Mouse (Mus musculus) hindbrain, embryonic 12.5 days (tissue): ENCODE data around the gene Atp8a2. TPM values are rescaled to one million over a fixed set of nuclear protein-coding genes. Genes with fewer than 3 reads are reported as not detected.

Experiments
- ATAC-seq: fragments of 200-750 bp; cut with Nextera tagmentation; 2 replicates; pipeline ENCODE4 v1.8.0; 2017; ENCODE audit warnings: moderate TSS enrichment; ENCODE audit not compliant: low FRiP score
- H3K27ac ChIP-seq: fragments of 300-500 bp; sonication (generic); 2 replicates; pipeline ENCODE4 v1.5.1; 2016; ENCODE audit warnings: mild to moderate bottlenecking
- H3K27me3 ChIP-seq: fragments of 300-500 bp; sonication (generic); 2 replicates; pipeline ENCODE4 v1.6.1; 2016; ENCODE audit warnings: mild to moderate bottlenecking
- H3K36me3 ChIP-seq: fragments of 300-500 bp; sonication (generic); 2 replicates; pipeline ENCODE4 v1.6.1; 2016; ENCODE audit warnings: mild to moderate bottlenecking
- H3K4me1 ChIP-seq: fragments of 300-500 bp; sonication (generic); 2 replicates; pipeline ENCODE4 v1.6.1; 2016
- H3K4me2 ChIP-seq: fragments of 300-500 bp; sonication (generic); replicated peaks from 2 replicates; pipeline ENCODE4 v1.6.1; 2016; ENCODE audit warnings: mild to moderate bottlenecking
- H3K4me3 ChIP-seq: fragments of 300-500 bp; sonication (generic); 2 replicates; pipeline ENCODE4 v1.5.1; 2016; ENCODE audit warnings: mild to moderate bottlenecking
- H3K9ac ChIP-seq: fragments of 300-500 bp; sonication (generic); 2 replicates; pipeline ENCODE4 v1.6.1; 2016; ENCODE audit warnings: mild to moderate bottlenecking, moderate library complexity
- H3K9me3 ChIP-seq: fragments of 300-500 bp; sonication (generic); replicated peaks from 2 replicates; pipeline ENCODE4 v1.6.1; 2016; ENCODE audit warnings: mild to moderate bottlenecking
- WGBS: fragments of 180-500 bp; shearing (Covaris S2); methylation state at CpG from one replicate; pipeline ENCODE4 v1.1.7; 2016; 5-methylcytosine and 5-hydroxymethylcytosine counted together
- microRNA counts: library from miRNA; unstranded; fragments of <30 nt; microRNA quantifications from one replicate; lab custom pipeline; 2017
- microRNA-seq: library from miRNA; unstranded; fragments of <30 nt; microRNA quantifications from one replicate; pipeline ENCODE4, GENCODE M21; 2017
- polyA plus RNA-seq: library from polyadenylated mRNA; unstranded; fragments of >200 nt; fragmentation: Nextera tagmentation; extraction: Ambion mirVana; gene quantifications from 2 replicates; pipeline ENCODE4 v1.2.1, GENCODE M21; 2016

Atp8a2 gene
- polyA plus RNA-seq, 1 experiment from 2014 or later: 20.7 TPM

- no peak overlapping the region for H3K9ac ChIP-seq
- H3K4me3 ChIP-seq: no peak overlapping the region
- H3K27me3 ChIP-seq: peaks cover 13% of the 10 kb centered on the region
- no peak for ATAC-seq
- 43% methylated on average over 3 of the region's 3 CpGs for WGBS
- no peak overlapping the region for H3K27ac ChIP-seq
- no peaks in the 10 kb centered on the region for H3K4me1 ChIP-seq
- H3K36me3 ChIP-seq: no peaks in the 10 kb centered on the region
- no peaks in the 10 kb centered on the region for H3K9me3 ChIP-seq
- no peak overlapping the region for H3K4me2 ChIP-seq
Measured at GRCm38 (mm10) chr14:59607021-59607420, 590.0 kb downstream of the Atp8a2 start.

GRCm38 (mm10) chr14:59605671-59606353 is 591.2 kb downstream of the Atp8a2 start:
- H3K4me2 ChIP-seq: no peak overlapping the region
- H3K9me3 ChIP-seq: no peaks in the 10 kb centered on the region
- H3K9ac ChIP-seq: no peak overlapping the region
- peaks cover 13% of the 10 kb centered on the region for H3K27me3 ChIP-seq
- H3K4me3 ChIP-seq: no peak overlapping the region
- no peaks in the 10 kb centered on the region for H3K36me3 ChIP-seq
- 25% methylated on average over 5 of the region's 5 CpGs for WGBS
- no peak overlapping the region for H3K27ac ChIP-seq
- ATAC-seq: no peak
- H3K4me1 ChIP-seq: no peaks in the 10 kb centered on the region

- Histone ChIP-seq H3K9me3 (no peaks in the 10 kb centered on the region), H3K27ac (no peak overlapping the region), H3K36me3 (no peaks in the 10 kb centered on the region), H3K9ac (no peak overlapping the region), H3K4me2 (no peak overlapping the region), H3K4me1 (no peaks in the 10 kb centered on the region), H3K4me3 (no peak overlapping the region), H3K27me3 (peaks cover 13% of the 10 kb centered on the region)
- no peak for ATAC-seq
- WGBS: 70% methylated on average over 5 of the region's 5 CpGs
Measured at GRCm38 (mm10) chr14:59604002-59604645, 592.9 kb downstream of the Atp8a2 start.

GRCm38 (mm10) chr14:59598260-59598627 is 598.7 kb downstream of the Atp8a2 start:
- Histone ChIP-seq H3K4me1 (peaks cover 8% of the 10 kb centered on the region), H3K4me2 (peak overlapping the region; percentile 99), H3K9ac (peak overlapping the region; percentile 85), H3K27me3 (peaks cover 7% of the 10 kb centered on the region; the same call in 1 of the 2 replicates), H3K4me3 (peak overlapping the region; percentile 69), H3K27ac (peak overlapping the region; percentile 52; the same call in 1 of the 2 replicates), H3K9me3 (no peaks in the 10 kb centered on the region), H3K36me3 (0 out of 2 replicates have a peak, but pooled peaks cover 5% of the 10 kb centered on the region)
- 4% methylated on average over 8 of the region's 8 CpGs for WGBS
- peak; percentile 68 for ATAC-seq

DNA sequence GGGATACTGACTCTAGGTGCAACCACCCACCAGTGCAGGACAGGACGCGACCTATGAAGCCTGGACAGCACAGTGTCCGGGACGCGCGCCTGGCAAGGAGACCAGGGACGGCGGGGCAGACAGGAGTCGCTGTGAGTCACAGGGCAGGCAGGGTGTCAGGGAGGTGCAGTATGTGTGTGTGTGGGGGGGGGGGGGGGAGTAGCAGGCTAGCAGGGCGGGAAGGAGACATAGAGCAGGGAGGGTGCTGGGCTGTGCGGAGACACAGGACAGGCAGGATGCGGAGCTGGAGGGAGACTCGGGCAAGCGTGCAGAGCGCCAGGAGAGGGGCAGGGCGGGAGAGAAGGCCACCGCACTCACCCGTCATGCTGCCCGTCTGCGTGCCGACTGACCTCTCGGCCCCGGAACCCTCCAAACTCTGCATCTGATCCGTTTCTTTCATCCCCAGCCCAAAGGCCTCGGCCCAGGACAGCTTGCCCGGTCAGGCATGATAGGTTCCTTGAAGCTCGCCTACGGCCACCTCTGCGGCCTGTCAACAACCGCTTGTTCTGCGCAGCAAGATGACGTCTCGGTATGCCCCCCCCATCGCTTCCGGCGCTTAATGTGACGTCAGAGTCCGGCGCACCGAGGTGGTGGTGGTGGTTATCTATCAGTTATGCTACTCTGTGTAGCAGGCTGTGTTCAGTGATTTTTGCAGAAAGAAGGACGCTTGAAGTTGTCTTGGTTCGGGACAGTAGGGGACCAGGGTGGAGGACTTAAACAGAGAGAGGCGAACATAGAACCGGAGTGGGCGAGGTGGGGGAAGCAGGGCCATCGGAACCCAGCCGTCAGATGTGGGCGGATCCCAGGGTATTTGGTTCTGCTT is 599.4 kb downstream of the Atp8a2 start, which contains the start of gene Cdadc1:
Gene Cdadc1 (minus strand): TSS at position 562 of the 862 bp plus-strand sequence.
- Histone ChIP-seq H3K9me3 (no peaks in the 10 kb centered on the region), H3K4me2 (peak within 1 kb of the TSS; percentile 99), H3K27ac (peak within 1 kb of the TSS; percentile 52), H3K9ac (peak within 1 kb of the TSS; percentile 85), H3K36me3 (peaks cover 8% of the 10 kb centered on the region; the same call in 1 of the 2 replicates), H3K27me3 (peaks cover under 1% of the 10 kb centered on the region; the same call in 1 of the 2 replicates), H3K4me1 (peaks cover 8% of the 10 kb centered on the region), H3K4me3 (peak within 1 kb of the TSS; percentile 69)
- ATAC-seq: peak; percentile 94
- WGBS: under 1% methylated on average over 47 of the region's 48 CpGs

DNA sequence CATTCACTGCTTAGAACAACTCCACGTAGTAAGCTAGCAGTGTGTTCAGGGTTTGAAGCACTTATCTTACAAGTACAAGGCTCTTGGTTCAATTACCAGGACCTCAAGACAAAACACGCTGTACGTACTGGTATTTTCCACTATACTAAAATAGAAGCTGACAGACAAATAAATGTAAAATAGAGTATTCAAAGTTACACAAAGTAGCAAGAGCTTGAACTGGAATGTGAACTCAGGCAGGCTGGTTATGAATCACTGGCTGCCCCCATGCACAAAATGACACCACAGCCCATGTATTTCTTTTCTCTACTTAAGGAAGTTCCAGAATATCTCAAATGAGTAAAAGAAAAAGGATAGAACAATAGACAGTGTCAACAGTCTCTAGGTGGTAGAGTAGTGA is 602.0 kb downstream of the Atp8a2 start:
- no peak overlapping the region for H3K4me2 ChIP-seq
- no peak for ATAC-seq
- no peak overlapping the region for H3K27ac ChIP-seq
- 96% methylated on average over 3 of the region's 3 CpGs for WGBS
- H3K9ac ChIP-seq: no peak overlapping the region
- H3K36me3 ChIP-seq: peaks cover 26% of the 10 kb centered on the region
- no peaks in the 10 kb centered on the region for H3K9me3 ChIP-seq
- no peak overlapping the region for H3K4me3 ChIP-seq
- no peaks in the 10 kb centered on the region for H3K27me3 ChIP-seq
- peaks cover 8% of the 10 kb centered on the region for H3K4me1 ChIP-seq

GRCm38 (mm10) chr14:59592593-59592992 is 604.4 kb downstream of the Atp8a2 start:
- no peak overlapping the region for H3K27ac ChIP-seq
- ATAC-seq: no peak
- no peak overlapping the region for H3K4me2 ChIP-seq
- H3K9me3 ChIP-seq: no peaks in the 10 kb centered on the region
- H3K4me3 ChIP-seq: no peak overlapping the region
- WGBS: 98% methylated on average over 3 of the region's 3 CpGs
- H3K27me3 ChIP-seq: no peaks in the 10 kb centered on the region
- H3K9ac ChIP-seq: no peak overlapping the region
- peaks cover 8% of the 10 kb centered on the region for H3K4me1 ChIP-seq
- H3K36me3 ChIP-seq: peaks cover 46% of the 10 kb centered on the region

DNA sequence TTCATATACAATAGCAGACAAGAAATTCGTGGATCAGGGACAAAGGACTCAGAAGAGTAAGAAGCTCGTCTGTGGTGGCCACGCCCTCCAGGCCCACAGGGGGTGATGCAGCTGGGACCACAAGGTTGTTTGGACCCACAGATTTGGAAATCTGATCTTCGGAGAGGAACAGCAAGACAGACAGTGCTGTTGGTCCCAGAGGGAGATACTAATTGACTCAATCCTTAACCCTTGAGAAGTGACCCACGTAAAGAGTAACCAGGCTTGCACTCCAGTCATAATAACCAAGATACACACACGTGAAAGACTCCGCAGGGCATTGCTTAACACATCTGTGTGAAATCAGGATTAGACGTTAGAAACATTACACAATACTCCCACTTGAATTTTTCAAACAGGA is 605.1 kb downstream of the Atp8a2 start:
- ATAC-seq: no peak
- WGBS: 65% methylated on average over 8 of the region's 8 CpGs

GRCm38 (mm10) chr14:59590614-59591013 is 606.4 kb downstream of the Atp8a2 start:
- Histone ChIP-seq H3K4me1 (no peaks in the 10 kb centered on the region), H3K4me2 (no peak overlapping the region), H3K4me3 (no peak overlapping the region), H3K36me3 (peaks cover 59% of the 10 kb centered on the region), H3K27ac (no peak overlapping the region), H3K27me3 (no peaks in the 10 kb centered on the region), H3K9ac (no peak overlapping the region), H3K9me3 (no peaks in the 10 kb centered on the region)
- ATAC-seq: no peak
- WGBS: 86% methylated on average over 1 of the region's 1 CpGs

More for the DNA sequence above, 605.1 kb downstream of the Atp8a2 start:
- no peak overlapping the region for H3K4me2 ChIP-seq
- peaks cover 46% of the 10 kb centered on the region for H3K36me3 ChIP-seq
- peaks cover 5% of the 10 kb centered on the region for H3K4me1 ChIP-seq
- no peaks in the 10 kb centered on the region for H3K9me3 ChIP-seq
- no peak overlapping the region for H3K4me3 ChIP-seq
- no peaks in the 10 kb centered on the region for H3K27me3 ChIP-seq
- H3K27ac ChIP-seq: no peak overlapping the region
- no peak overlapping the region for H3K9ac ChIP-seq

MicroRNA genes within 50 kb of the gene (microRNA counts, 519-probe panel; counts per million panel counts)
- microRNA mmu-miR-719 (lab: Ali Mortazavi, UCI): 470 counts per million, percentile 58 among the panel's probes with 10 or more counts

Small RNAs within 50 kb of the gene (microRNA-seq; reads per million reads assigned to microRNA genes)
- gene Mir719: not detected

Other genes starting within 250 kb of the Atp8a2 start
- gene Nupl1, start 54.3 kb upstream of the Atp8a2 start, polyA plus RNA-seq: 0.06 TPM in 1 of 2 replicates, not detected in the other
- gene Gm49336, start 54.3 kb upstream of the Atp8a2 start, polyA plus RNA-seq: 63.9 and 72.0 TPM in 2 replicates
- 58.0 and 58.4 TPM in 2 replicates for gene Mtmr6, start 68.0 kb upstream of the Atp8a2 start, polyA plus RNA-seq
- 28.2 and 30.4 TPM in 2 replicates for gene Amer2, start 176.1 kb upstream of the Atp8a2 start, polyA plus RNA-seq